Mouse (Mus musculus): ENCODE data around the gene Zdhhc7. TPM values are rescaled to one million over a fixed set of nuclear protein-coding genes. Genes with fewer than 3 reads are reported as not detected.

Zdhhc7 gene
- polyA plus RNA-seq, 1 experiment from 2014 or later: 28.9 TPM

DNA sequence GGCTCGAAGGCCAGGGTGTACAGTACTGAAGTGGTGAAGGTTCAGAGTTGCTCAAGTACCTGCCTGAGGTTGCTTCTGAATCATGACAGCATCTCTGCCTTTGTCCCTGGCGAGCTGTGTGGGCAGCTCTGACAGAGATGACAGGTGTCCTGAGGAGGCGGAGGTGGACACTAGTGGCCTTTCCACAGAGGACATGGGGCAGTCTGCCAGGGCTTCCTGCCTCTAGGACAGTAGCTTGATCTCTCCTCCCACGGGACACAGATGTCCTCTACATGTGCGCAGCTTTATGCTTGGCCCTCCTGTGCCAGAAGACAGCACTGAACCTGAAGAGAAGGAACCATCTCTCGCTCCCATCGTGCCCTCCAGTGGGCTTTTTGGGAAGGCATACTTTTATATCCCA is 31.9 kb upstream of the Zdhhc7 start:
- WGBS: 83% methylated on average over 7 of the region's 7 CpGs
- no peaks in the 10 kb centered on the region for H3K27me3 ChIP-seq (replicated peaks; ENCODE audit: control insufficient read depth, insufficient read depth, low read length)
- no peak overlapping the region for H3K27ac ChIP-seq (ENCODE audit: low read length)
- no peak for ATAC-seq
- H3K9ac ChIP-seq (replicated peaks; ENCODE audit: low read depth, low read length): no peak overlapping the region
- H3K9me3 ChIP-seq (ENCODE audit: control insufficient read depth, low read length): no peaks in the 10 kb centered on the region
- peaks cover 20% of the 10 kb centered on the region for H3K4me1 ChIP-seq (replicated peaks; ENCODE audit: control insufficient read depth, insufficient read depth, low read length)
- no peak overlapping the region for H3K4me3 ChIP-seq (replicated peaks; ENCODE audit: low read length)
- no peaks in the 10 kb centered on the region for H3K36me3 ChIP-seq (ENCODE audit: control insufficient read depth, insufficient read depth)
- no peak overlapping the region for H3K4me2 ChIP-seq (ENCODE audit: low read length)

DNA sequence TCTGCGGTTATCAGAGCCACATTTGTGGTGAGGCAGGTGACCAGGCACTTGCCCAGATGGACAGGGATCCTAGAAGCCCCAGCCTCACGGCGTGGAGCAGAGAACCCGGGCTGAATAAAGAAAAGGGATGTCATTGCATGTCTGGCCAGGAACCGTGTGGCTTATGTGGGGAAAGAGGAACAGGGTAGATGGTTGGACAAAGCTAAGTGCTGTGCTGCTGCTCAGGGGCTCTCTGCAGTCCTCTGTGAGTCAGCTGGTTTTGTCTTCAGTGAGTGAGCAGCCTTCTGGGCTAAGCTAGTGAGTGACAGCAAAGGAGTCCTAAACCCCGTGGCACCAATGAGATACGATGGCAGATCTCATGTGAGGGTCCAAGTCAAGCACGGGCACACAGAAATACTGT is 29.9 kb upstream of the Zdhhc7 start:
- Histone ChIP-seq H3K4me3 (replicated peaks; ENCODE audit: low read length) (no peak overlapping the region), H3K9ac (replicated peaks; ENCODE audit: low read depth, low read length) (no peak overlapping the region), H3K4me2 (ENCODE audit: low read length) (no peak overlapping the region), H3K36me3 (ENCODE audit: control insufficient read depth, insufficient read depth) (no peaks in the 10 kb centered on the region), H3K27ac (ENCODE audit: low read length) (no peak overlapping the region), H3K27me3 (replicated peaks; ENCODE audit: control insufficient read depth, insufficient read depth, low read length) (no peaks in the 10 kb centered on the region), H3K9me3 (ENCODE audit: control insufficient read depth, low read length) (no peaks in the 10 kb centered on the region), H3K4me1 (replicated peaks; ENCODE audit: control insufficient read depth, insufficient read depth, low read length) (peaks cover 11% of the 10 kb centered on the region; the same call in 1 of the 2 replicates)
- 86% methylated on average over 8 of the region's 8 CpGs for WGBS
- no peak for ATAC-seq

DNA sequence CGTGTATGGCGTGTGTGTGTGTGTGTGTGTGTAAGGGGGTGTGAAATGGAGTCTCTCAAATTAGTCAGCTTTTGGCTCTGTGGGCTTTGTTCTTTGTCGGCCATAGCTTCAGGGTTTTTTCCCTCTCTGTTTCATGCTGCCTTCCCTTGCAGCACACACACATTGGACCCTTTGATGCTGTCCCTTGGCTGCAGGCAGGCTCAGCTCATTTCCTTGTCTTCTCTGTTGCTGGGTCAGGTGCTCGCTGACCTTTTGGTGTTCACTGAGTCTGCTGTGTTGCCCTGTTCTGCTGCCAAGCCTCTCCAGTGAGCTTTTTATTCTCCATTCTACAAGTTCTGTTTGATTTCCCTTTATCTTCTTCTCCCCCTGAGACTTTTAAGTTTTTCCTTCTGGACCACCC is 28.3 kb upstream of the Zdhhc7 start:
- Histone ChIP-seq H3K27me3 (replicated peaks; ENCODE audit: control insufficient read depth, insufficient read depth, low read length) (no peaks in the 10 kb centered on the region), H3K4me3 (replicated peaks; ENCODE audit: low read length) (no peak overlapping the region), H3K27ac (ENCODE audit: low read length) (no peak overlapping the region), H3K36me3 (ENCODE audit: control insufficient read depth, insufficient read depth) (no peaks in the 10 kb centered on the region), H3K9me3 (ENCODE audit: control insufficient read depth, low read length) (no peaks in the 10 kb centered on the region), H3K9ac (replicated peaks; ENCODE audit: low read depth, low read length) (no peak overlapping the region), H3K4me2 (ENCODE audit: low read length) (no peak overlapping the region), H3K4me1 (replicated peaks; ENCODE audit: control insufficient read depth, insufficient read depth, low read length) (peaks cover 11% of the 10 kb centered on the region; the same call in 1 of the 2 replicates)
- WGBS: 41% methylated on average over 4 of the region's 4 CpGs
- ATAC-seq: no peak

DNA sequence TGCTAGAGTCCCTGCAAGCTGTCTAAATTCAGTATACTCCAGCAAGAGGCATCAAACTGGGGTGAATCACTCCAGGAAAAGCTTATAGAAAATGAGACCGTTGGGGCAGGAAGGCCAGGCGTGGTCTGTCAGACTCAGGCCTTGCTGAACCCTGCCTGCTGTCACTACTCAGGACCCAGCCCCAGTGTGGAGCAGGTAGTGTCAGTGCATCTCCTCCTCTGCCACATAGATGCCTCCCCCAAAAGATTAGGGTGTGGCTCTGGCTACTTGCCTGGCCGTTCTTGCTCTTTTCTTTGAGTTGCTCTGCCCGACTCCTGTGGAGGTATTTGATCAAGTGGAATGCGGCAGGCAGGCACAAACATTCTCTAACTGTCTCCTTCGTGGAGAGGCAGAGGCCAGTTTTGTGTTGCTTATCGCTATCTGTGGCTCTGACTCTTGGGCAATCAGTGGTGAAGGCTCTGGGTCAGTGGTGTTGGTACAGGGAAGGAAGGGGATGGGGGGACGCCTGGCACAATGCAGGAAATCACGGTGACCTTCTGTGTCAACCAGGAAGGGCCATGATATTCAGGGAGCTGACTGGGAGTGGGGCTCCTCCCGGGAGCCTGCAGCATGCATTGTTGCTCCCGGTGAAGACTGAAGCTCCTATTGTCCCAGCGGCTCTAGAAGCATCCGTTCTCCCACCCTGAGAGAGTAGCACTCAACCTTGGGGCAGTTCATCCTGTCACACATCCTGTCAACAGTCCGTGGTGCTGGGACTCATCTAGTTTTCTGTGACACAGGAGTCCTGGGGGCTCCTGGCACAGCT is 25.3 kb upstream of the Zdhhc7 start:
- peaks cover 11% of the 10 kb centered on the region; the same call in 1 of the 2 replicates for H3K4me1 ChIP-seq (replicated peaks; ENCODE audit: control insufficient read depth, insufficient read depth, low read length)
- H3K4me3 ChIP-seq (replicated peaks; ENCODE audit: low read length): no peak overlapping the region
- no peaks in the 10 kb centered on the region for H3K36me3 ChIP-seq (ENCODE audit: control insufficient read depth, insufficient read depth)
- no peaks in the 10 kb centered on the region for H3K9me3 ChIP-seq (ENCODE audit: control insufficient read depth, low read length)
- no peak overlapping the region; the same call in 1 of the 2 replicates for H3K9ac ChIP-seq (replicated peaks; ENCODE audit: low read depth, low read length)
- ATAC-seq: no peak
- no peak overlapping the region for H3K4me2 ChIP-seq (ENCODE audit: low read length)
- H3K27ac ChIP-seq (ENCODE audit: low read length): no peak overlapping the region
- WGBS: 29% methylated on average over 14 of the region's 14 CpGs
- no peaks in the 10 kb centered on the region for H3K27me3 ChIP-seq (replicated peaks; ENCODE audit: control insufficient read depth, insufficient read depth, low read length)

DNA sequence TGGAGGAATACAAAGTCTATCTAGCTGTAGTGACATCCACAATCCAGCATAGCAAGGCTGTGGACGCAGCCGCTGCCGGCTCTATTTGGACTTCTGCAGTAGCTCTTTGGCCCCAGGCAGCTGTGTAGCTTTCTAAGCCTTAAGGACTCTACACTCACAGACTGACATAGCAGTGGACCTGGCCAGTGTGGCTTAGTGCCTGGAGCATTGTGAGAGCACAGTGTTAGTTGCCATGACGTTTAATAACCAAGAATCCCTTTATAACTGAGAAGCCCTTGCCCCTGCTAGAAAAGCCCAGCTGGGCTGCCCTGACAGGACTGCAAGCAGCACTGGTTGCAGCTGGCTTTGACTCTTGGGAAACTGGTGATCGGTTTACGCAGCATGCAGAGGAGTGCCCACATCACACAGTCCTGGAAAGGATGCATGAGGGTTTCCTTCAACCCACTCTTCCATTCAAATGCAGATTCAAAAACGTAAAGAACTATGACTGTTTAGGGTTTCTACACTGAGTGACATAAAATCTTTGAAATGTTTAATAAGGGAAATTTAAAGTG is 23.6 kb upstream of the Zdhhc7 start:
- no peaks in the 10 kb centered on the region for H3K36me3 ChIP-seq (ENCODE audit: control insufficient read depth, insufficient read depth)
- H3K27ac ChIP-seq (ENCODE audit: low read length): no peak overlapping the region
- no peak for ATAC-seq
- H3K9me3 ChIP-seq (ENCODE audit: control insufficient read depth, low read length): no peaks in the 10 kb centered on the region
- H3K4me1 ChIP-seq (replicated peaks; ENCODE audit: control insufficient read depth, insufficient read depth, low read length): peaks cover 16% of the 10 kb centered on the region; the same call in 1 of the 2 replicates
- H3K9ac ChIP-seq (replicated peaks; ENCODE audit: low read depth, low read length): no peak overlapping the region
- H3K4me2 ChIP-seq (ENCODE audit: low read length): no peak overlapping the region
- H3K27me3 ChIP-seq (replicated peaks; ENCODE audit: control insufficient read depth, insufficient read depth, low read length): no peaks in the 10 kb centered on the region
- WGBS: 48% methylated on average over 7 of the region's 7 CpGs
- H3K4me3 ChIP-seq (replicated peaks; ENCODE audit: low read length): no peak overlapping the region

DNA sequence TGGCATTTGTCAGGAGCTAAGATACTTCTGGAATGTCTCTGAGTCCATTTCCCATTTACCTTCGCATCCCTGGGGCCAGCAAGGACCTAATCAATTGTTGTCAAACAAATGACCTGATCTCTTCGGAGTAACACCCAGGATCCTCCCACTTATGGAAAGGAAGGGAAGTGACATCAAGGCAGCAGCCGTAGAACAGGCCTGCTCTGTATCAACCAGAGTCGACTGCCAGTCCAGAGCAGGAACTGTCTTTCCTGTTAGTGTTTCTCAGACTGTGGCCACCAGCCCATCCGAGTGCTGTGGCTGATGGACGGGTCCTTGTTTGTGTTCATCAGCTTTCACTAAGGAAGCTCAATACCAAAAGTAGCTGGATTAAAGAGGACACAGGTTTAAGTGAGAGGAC is 23.0 kb upstream of the Zdhhc7 start:
- no peaks in the 10 kb centered on the region for H3K36me3 ChIP-seq (ENCODE audit: control insufficient read depth, insufficient read depth)
- H3K4me1 ChIP-seq (replicated peaks; ENCODE audit: control insufficient read depth, insufficient read depth, low read length): peaks cover 12% of the 10 kb centered on the region
- no peak overlapping the region for H3K4me3 ChIP-seq (replicated peaks; ENCODE audit: low read length)
- H3K9me3 ChIP-seq (ENCODE audit: control insufficient read depth, low read length): no peaks in the 10 kb centered on the region
- H3K4me2 ChIP-seq (ENCODE audit: low read length): no peak overlapping the region
- H3K27ac ChIP-seq (ENCODE audit: low read length): no peak overlapping the region
- no peak overlapping the region for H3K9ac ChIP-seq (replicated peaks; ENCODE audit: low read depth, low read length)
- no peaks in the 10 kb centered on the region for H3K27me3 ChIP-seq (replicated peaks; ENCODE audit: control insufficient read depth, insufficient read depth, low read length)
- WGBS: 69% methylated on average over 6 of the region's 6 CpGs
- ATAC-seq: no peak

DNA sequence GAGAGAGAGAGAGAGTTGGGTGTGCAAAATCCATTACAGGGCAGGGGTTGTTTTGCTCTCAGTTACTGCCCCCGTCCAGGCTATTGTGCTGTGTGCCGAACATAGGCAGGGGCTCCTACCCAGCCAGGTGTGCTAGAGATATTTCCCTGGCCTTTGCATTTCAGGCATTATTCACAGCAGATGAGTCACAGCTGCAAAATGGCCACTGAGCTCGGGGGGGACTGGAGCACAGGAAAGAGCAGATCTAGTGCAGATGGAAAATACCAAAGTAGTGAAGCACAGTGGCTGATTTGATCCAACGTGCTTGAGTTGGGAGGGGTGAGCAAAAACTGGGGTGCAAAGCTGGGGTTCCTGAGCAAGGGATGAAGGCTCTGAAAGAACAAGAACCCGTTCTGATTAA is 19.7 kb upstream of the Zdhhc7 start:
- H3K36me3 ChIP-seq (ENCODE audit: control insufficient read depth, insufficient read depth): no peaks in the 10 kb centered on the region
- WGBS: 71% methylated on average over 5 of the region's 5 CpGs

DNA sequence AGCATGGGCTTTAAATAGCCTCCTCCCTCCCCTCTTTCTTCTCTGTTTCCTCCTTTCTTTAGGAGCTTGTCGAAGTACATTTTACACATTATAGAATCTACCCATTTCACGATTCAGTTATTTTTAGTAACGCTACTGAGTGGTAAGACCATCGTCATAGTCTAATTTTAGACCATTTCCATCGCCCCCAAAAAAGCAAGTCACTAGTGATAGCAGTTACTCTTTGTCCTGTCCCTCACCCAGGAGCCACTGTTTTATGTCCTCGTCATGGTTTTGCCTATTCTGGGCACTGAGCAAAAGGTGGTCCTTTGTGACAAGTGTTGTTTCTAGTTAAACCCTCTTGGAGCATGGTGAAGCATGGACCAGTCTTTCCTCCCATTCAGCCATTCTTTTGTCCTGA is 18.6 kb upstream of the Zdhhc7 start:
- no peak overlapping the region for H3K9ac ChIP-seq (replicated peaks; ENCODE audit: low read depth, low read length)
- no peak for ATAC-seq
- H3K9me3 ChIP-seq (ENCODE audit: control insufficient read depth, low read length): no peaks in the 10 kb centered on the region
- H3K4me3 ChIP-seq (replicated peaks; ENCODE audit: low read length): no peak overlapping the region
- no peaks in the 10 kb centered on the region for H3K36me3 ChIP-seq (ENCODE audit: control insufficient read depth, insufficient read depth)
- H3K4me1 ChIP-seq (replicated peaks; ENCODE audit: control insufficient read depth, insufficient read depth, low read length): peaks cover 7% of the 10 kb centered on the region; the same call in 1 of the 2 replicates
- 68% methylated on average over 6 of the region's 6 CpGs for WGBS
- H3K27ac ChIP-seq (ENCODE audit: low read length): no peak overlapping the region
- H3K4me2 ChIP-seq (ENCODE audit: low read length): no peak overlapping the region
- peaks cover 7% of the 10 kb centered on the region; the same call in 1 of the 2 replicates for H3K27me3 ChIP-seq (replicated peaks; ENCODE audit: control insufficient read depth, insufficient read depth, low read length)

More for the DNA sequence above, 19.7 kb upstream of the Zdhhc7 start:
- Histone ChIP-seq H3K4me1 (replicated peaks; ENCODE audit: control insufficient read depth, insufficient read depth, low read length) (peaks cover 6% of the 10 kb centered on the region; the same call in 1 of the 2 replicates), H3K27me3 (replicated peaks; ENCODE audit: control insufficient read depth, insufficient read depth, low read length) (no peaks in the 10 kb centered on the region), H3K9me3 (ENCODE audit: control insufficient read depth, low read length) (no peaks in the 10 kb centered on the region), H3K27ac (ENCODE audit: low read length) (no peak overlapping the region), H3K4me3 (replicated peaks; ENCODE audit: low read length) (no peak overlapping the region), H3K9ac (replicated peaks; ENCODE audit: low read depth, low read length) (no peak overlapping the region), H3K4me2 (ENCODE audit: low read length) (no peak overlapping the region)
- no peak for ATAC-seq

DNA sequence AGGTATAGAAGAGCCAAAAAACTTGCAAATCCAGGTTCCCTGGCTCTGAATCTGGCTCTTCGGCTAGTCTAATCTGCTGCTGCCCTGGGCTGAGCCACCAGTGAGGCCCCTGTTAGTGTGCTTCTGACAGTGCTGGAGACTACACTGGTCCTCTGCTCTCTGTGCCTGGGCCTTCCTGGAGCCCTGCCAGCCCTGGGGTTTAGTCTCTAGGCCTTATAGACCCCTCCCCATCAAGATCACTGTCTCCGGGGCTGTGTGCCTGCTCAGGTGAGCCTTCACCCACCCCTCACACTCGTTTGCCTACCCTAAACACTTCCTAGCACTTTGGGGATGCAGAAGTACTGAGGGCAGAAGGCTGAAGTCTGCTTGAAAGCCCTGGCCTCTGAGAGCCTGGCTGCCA is 18.1 kb upstream of the Zdhhc7 start:
- Histone ChIP-seq H3K9me3 (ENCODE audit: control insufficient read depth, low read length) (no peaks in the 10 kb centered on the region), H3K9ac (replicated peaks; ENCODE audit: low read depth, low read length) (no peak overlapping the region), H3K36me3 (ENCODE audit: control insufficient read depth, insufficient read depth) (no peaks in the 10 kb centered on the region), H3K4me2 (ENCODE audit: low read length) (no peak overlapping the region), H3K27me3 (replicated peaks; ENCODE audit: control insufficient read depth, insufficient read depth, low read length) (peaks cover 7% of the 10 kb centered on the region; the same call in 1 of the 2 replicates), H3K4me1 (replicated peaks; ENCODE audit: control insufficient read depth, insufficient read depth, low read length) (peaks cover 12% of the 10 kb centered on the region), H3K27ac (ENCODE audit: low read length) (no peak overlapping the region), H3K4me3 (replicated peaks; ENCODE audit: low read length) (no peak overlapping the region)
- 69% methylated on average over 3 of the region's 3 CpGs for WGBS
- ATAC-seq: no peak
